Mouse (Mus musculus): ENCODE measurements at regions not wholly inside any gene's neighbourhood (a gene's known extent, or its start where the extent isn't known, plus 50 kb on each side); places are given as distances from the start of the nearest gene placed in this dataset.

DNA sequence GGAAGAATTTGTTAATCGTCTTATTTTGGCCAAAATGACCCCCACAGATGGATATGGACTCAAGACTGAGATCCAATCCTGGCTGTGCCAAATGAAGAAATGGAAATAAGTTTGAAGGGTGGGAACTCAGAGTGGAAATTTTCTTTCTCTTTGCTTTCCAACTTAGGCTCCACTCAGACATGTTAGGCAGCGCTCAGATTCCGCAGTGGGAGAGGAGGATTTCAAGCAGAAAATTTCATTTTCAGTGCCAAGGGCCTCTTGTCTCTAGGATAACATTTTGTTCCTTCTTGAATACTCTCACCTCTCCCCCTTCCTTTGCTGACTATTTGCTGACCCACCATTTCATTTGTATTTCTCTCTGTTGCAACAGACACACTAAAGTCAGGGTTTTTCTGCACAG is 114.2 kb upstream of the Gas1 start:
- Histone ChIP-seq H3K27me3 (replicated peaks; ENCODE audit: control insufficient read depth, insufficient read depth, low read length) (no peaks in the 10 kb centered on the region), H3K36me3 (ENCODE audit: control insufficient read depth, insufficient read depth, low read length) (no peaks in the 10 kb centered on the region), H3K27ac (ENCODE audit: low read depth, low read length) (no peak overlapping the region), H3K4me2 (ENCODE audit: low read length) (no peak overlapping the region), H3K9ac (ENCODE audit: low read depth, low read length) (no peak overlapping the region), H3K4me1 (ENCODE audit: control insufficient read depth, insufficient read depth, low read depth, low read length) (no peaks in the 10 kb centered on the region), H3K9me3 (ENCODE audit: control insufficient read depth, low read length) (no peaks in the 10 kb centered on the region), H3K4me3 (ENCODE audit: low read length) (no peak overlapping the region)
- no peak for ATAC-seq
- 73% methylated on average over 3 of the region's 3 CpGs for WGBS

DNA sequence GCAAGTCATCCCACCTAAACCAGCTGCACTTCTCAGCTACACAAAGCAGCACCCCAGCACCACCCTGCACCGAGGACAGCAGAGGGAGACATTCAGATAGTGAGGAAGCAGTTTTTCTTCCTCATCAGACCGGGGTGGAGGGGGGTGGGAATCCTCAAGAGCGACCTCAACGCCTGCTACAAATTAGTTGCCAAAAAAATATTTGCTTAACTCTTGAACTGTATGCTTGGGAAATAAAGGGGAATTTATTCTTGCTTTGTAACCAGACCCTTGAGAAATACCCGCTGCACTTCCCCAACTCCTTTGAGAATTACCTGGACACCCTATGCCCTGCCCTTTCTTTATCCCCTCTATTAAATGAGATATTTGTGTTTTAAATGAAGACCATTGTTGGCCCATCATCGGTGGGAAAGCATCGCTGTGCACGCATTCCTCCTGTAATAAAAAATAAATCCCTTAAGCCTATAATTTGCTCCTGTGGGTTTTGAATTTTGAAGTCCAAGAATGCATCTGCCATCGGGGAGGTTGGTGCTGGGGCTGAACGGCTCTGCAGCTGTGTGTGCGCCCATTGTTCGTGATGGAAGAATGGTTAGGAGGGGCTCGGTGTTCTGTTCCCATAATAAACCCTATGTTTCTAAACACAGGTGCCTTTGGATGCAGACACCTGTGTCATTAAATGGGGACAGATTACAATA is 119.2 kb upstream of the Gas1 start:
- Histone ChIP-seq H3K4me1 (ENCODE audit: control insufficient read depth, insufficient read depth, low read depth, low read length) (no peaks in the 10 kb centered on the region), H3K9ac (ENCODE audit: low read depth, low read length) (no peak overlapping the region), H3K4me3 (ENCODE audit: low read length) (no peak overlapping the region), H3K4me2 (ENCODE audit: low read length) (no peak overlapping the region), H3K9me3 (ENCODE audit: control insufficient read depth, low read length) (no peaks in the 10 kb centered on the region), H3K36me3 (ENCODE audit: control insufficient read depth, insufficient read depth, low read length) (no peaks in the 10 kb centered on the region), H3K27me3 (replicated peaks; ENCODE audit: control insufficient read depth, insufficient read depth, low read length) (no peaks in the 10 kb centered on the region), H3K27ac (ENCODE audit: low read depth, low read length) (no peak overlapping the region)
- no peak for ATAC-seq
- 73% methylated on average over 13 of the region's 13 CpGs for WGBS

GRCm38 (mm10) chr13:60296896-60297275 is 119.7 kb upstream of the Gas1 start:
- 88% methylated on average over 6 of the region's 6 CpGs for WGBS
- no peak for ATAC-seq
- H3K27me3 ChIP-seq (replicated peaks; ENCODE audit: control insufficient read depth, insufficient read depth, low read length) = no peaks in the 10 kb centered on the region
- H3K27ac ChIP-seq (ENCODE audit: low read depth, low read length) = no peak overlapping the region
- no peak overlapping the region for H3K4me2 ChIP-seq (ENCODE audit: low read length)
- H3K4me1 ChIP-seq (ENCODE audit: control insufficient read depth, insufficient read depth, low read depth, low read length) = no peaks in the 10 kb centered on the region
- no peak overlapping the region for H3K9ac ChIP-seq (ENCODE audit: low read depth, low read length)
- no peak overlapping the region for H3K4me3 ChIP-seq (ENCODE audit: low read length)
- no peaks in the 10 kb centered on the region for H3K36me3 ChIP-seq (ENCODE audit: control insufficient read depth, insufficient read depth, low read length)
- no peaks in the 10 kb centered on the region for H3K9me3 ChIP-seq (ENCODE audit: control insufficient read depth, low read length)

DNA sequence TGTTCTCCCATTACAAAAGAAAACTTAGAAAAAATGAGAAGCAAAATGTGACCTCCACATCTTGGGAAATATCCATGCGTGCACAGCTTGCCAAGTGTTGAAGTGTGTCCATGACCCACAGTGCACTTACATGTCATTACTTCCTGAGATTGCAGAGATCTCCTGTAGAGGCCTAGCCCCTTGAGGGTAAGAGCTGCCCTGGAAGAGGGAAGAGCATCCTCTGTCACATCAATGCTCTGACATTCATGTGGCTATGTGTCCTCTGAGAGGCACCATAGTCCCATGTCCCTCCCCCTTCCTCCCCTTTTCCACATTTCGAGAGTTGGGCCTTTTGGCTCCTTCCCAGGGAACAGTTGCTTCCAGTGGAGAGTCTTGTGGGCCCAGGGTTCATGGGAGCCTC is 121.4 kb upstream of the Gas1 start:
- no peak for ATAC-seq
- H3K36me3 ChIP-seq (ENCODE audit: control insufficient read depth, insufficient read depth, low read length) = no peaks in the 10 kb centered on the region
- WGBS = 77% methylated on average over 2 of the region's 2 CpGs
- no peaks in the 10 kb centered on the region for H3K4me1 ChIP-seq (ENCODE audit: control insufficient read depth, insufficient read depth, low read depth, low read length)
- no peak overlapping the region for H3K27ac ChIP-seq (ENCODE audit: low read depth, low read length)
- no peak overlapping the region for H3K4me3 ChIP-seq (ENCODE audit: low read length)
- no peaks in the 10 kb centered on the region for H3K27me3 ChIP-seq (replicated peaks; ENCODE audit: control insufficient read depth, insufficient read depth, low read length)
- H3K4me2 ChIP-seq (ENCODE audit: low read length) = no peak overlapping the region
- no peak overlapping the region for H3K9ac ChIP-seq (ENCODE audit: low read depth, low read length)
- no peaks in the 10 kb centered on the region for H3K9me3 ChIP-seq (ENCODE audit: control insufficient read depth, low read length)

DNA sequence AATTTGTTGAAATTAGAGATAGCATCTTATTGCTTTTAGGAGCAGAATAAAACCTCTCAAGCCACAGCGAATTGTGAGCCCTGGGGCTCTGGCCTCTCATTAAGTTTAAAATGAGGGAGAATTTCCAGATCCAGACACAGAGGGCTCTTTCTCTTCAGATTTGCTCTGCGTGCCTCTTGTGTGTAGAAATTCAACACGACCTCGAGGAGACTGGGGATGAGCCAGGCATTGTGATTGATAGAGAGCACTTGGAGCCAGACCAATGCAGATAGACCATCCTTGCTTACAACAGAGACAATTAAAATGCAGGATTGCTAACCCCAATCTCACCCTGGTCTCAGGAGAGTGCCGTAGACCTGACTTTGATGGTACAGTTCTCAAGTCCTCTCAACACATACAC is 121.9 kb upstream of the Gas1 start:
- Histone ChIP-seq H3K4me2 (ENCODE audit: low read length) (no peak overlapping the region), H3K27ac (ENCODE audit: low read depth, low read length) (no peak overlapping the region), H3K9me3 (ENCODE audit: control insufficient read depth, low read length) (no peaks in the 10 kb centered on the region), H3K4me3 (ENCODE audit: low read length) (no peak overlapping the region), H3K4me1 (ENCODE audit: control insufficient read depth, insufficient read depth, low read depth, low read length) (no peaks in the 10 kb centered on the region), H3K9ac (ENCODE audit: low read depth, low read length) (no peak overlapping the region), H3K27me3 (replicated peaks; ENCODE audit: control insufficient read depth, insufficient read depth, low read length) (no peaks in the 10 kb centered on the region), H3K36me3 (ENCODE audit: control insufficient read depth, insufficient read depth, low read length) (no peaks in the 10 kb centered on the region)
- ATAC-seq = no peak
- WGBS = 53% methylated on average over 5 of the region's 5 CpGs

GRCm38 (mm10) chr13:60303561-60303960 is 126.4 kb upstream of the Gas1 start:
- no peaks in the 10 kb centered on the region for H3K27me3 ChIP-seq (replicated peaks; ENCODE audit: control insufficient read depth, insufficient read depth, low read length)
- ATAC-seq = no peak
- H3K4me2 ChIP-seq (ENCODE audit: low read length) = no peak overlapping the region
- no peak overlapping the region for H3K9ac ChIP-seq (ENCODE audit: low read depth, low read length)
- no peaks in the 10 kb centered on the region for H3K9me3 ChIP-seq (ENCODE audit: control insufficient read depth, low read length)
- H3K36me3 ChIP-seq (ENCODE audit: control insufficient read depth, insufficient read depth, low read length) = no peaks in the 10 kb centered on the region
- 89% methylated on average over 9 of the region's 9 CpGs for WGBS
- no peak overlapping the region for H3K4me3 ChIP-seq (ENCODE audit: low read length)
- H3K4me1 ChIP-seq (ENCODE audit: control insufficient read depth, insufficient read depth, low read depth, low read length) = peaks cover 6% of the 10 kb centered on the region
- H3K27ac ChIP-seq (ENCODE audit: low read depth, low read length) = no peak overlapping the region

GRCm38 (mm10) chr13:60305028-60305810 is 128.1 kb upstream of the Gas1 start:
- WGBS = 38% methylated on average over 1 of the region's 1 CpGs
- Histone ChIP-seq H3K27ac (ENCODE audit: low read depth, low read length) (no peak overlapping the region), H3K4me1 (ENCODE audit: control insufficient read depth, insufficient read depth, low read depth, low read length) (peaks cover 6% of the 10 kb centered on the region), H3K9ac (ENCODE audit: low read depth, low read length) (no peak overlapping the region), H3K4me2 (ENCODE audit: low read length) (no peak overlapping the region), H3K9me3 (ENCODE audit: control insufficient read depth, low read length) (no peaks in the 10 kb centered on the region), H3K4me3 (ENCODE audit: low read length) (no peak overlapping the region), H3K36me3 (ENCODE audit: control insufficient read depth, insufficient read depth, low read length) (no peaks in the 10 kb centered on the region), H3K27me3 (replicated peaks; ENCODE audit: control insufficient read depth, insufficient read depth, low read length) (no peaks in the 10 kb centered on the region)
- ATAC-seq = no peak

DNA sequence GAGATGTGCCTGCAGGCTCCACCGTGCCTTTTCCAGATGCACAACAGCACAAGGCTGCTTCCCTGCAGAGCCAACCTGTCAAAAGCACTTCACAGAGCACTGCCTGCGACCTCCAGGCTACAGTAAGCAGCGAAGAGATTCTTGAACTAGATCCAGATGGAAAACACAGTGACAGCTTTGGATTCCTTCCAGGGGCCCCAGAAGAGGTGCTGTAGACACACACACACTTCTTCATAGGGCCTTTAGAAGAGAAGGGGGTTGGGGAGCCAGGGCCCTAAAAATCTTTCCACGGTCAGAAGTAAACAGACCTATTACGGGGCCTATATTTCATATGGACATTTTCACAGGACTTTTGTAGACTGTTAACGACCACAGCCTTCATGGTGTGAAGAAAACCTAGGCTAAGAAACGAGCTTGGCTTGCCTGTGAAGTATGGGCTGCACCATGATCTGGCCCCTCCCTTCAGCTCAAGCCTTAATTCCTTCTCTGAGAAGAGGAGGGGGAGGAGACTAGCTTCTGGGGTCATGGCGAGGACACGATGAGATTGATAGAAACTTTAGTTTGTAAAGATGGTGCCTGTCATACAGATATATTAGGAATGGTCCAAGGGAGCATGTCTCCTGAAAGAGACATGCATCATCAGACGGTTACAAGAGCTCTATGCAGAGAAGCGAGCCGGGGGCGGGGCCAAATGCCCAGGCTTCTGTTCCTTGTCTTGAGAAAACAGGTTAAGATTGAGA is 131.1 kb upstream of the Gas1 start:
- WGBS = 54% methylated on average over 13 of the region's 13 CpGs
- no peaks in the 10 kb centered on the region for H3K27me3 ChIP-seq (replicated peaks; ENCODE audit: control insufficient read depth, insufficient read depth, low read length)
- peak; percentile 60; the same call in 1 of the 2 replicates for ATAC-seq
- peaks cover 6% of the 10 kb centered on the region for H3K4me1 ChIP-seq (ENCODE audit: control insufficient read depth, insufficient read depth, low read depth, low read length)
- H3K4me2 ChIP-seq (ENCODE audit: low read length) = no peak overlapping the region
- no peak overlapping the region for H3K9ac ChIP-seq (ENCODE audit: low read depth, low read length)
- H3K36me3 ChIP-seq (ENCODE audit: control insufficient read depth, insufficient read depth, low read length) = no peaks in the 10 kb centered on the region
- H3K9me3 ChIP-seq (ENCODE audit: control insufficient read depth, low read length) = no peaks in the 10 kb centered on the region
- H3K27ac ChIP-seq (ENCODE audit: low read depth, low read length) = no peak overlapping the region
- no peak overlapping the region for H3K4me3 ChIP-seq (ENCODE audit: low read length)

GRCm38 (mm10) chr13:60309482-60309881 is 132.3 kb upstream of the Gas1 start:
- Histone ChIP-seq H3K9ac (ENCODE audit: low read depth, low read length) (no peak overlapping the region), H3K27me3 (replicated peaks; ENCODE audit: control insufficient read depth, insufficient read depth, low read length) (no peaks in the 10 kb centered on the region), H3K4me3 (ENCODE audit: low read length) (no peak overlapping the region), H3K4me1 (ENCODE audit: control insufficient read depth, insufficient read depth, low read depth, low read length) (peaks cover 6% of the 10 kb centered on the region), H3K9me3 (ENCODE audit: control insufficient read depth, low read length) (no peaks in the 10 kb centered on the region), H3K27ac (ENCODE audit: low read depth, low read length) (no peak overlapping the region), H3K4me2 (ENCODE audit: low read length) (no peak overlapping the region), H3K36me3 (ENCODE audit: control insufficient read depth, insufficient read depth, low read length) (no peaks in the 10 kb centered on the region)
- WGBS = 90% methylated on average over 12 of the region's 12 CpGs
- no peak for ATAC-seq
